Mouse (Mus musculus): ENCODE data around the gene Traf3ip3.

- TF ChIP-seq CTCF (IDR thresholded peaks at IDR 0.05; ENCODE audit: control insufficient read depth, insufficient read depth, insufficient replicate concordance, low read depth, low read length) (no peak), POLR2A (IDR thresholded peaks at IDR 0.05; ENCODE audit: control insufficient read depth, low read depth, low read length) (no peak)
Observed at GRCm38 (mm10) chr1:193181104-193181503, 20.4 kb downstream of the Traf3ip3 start.

Measured in testis, adult 2 months (tissue).